ENCODE assay signal across 21 mouse cellular contexts in genomic region chr9:98289665-98290064, GRCm38 (mm10).
"Had no signal": no experiment of that assay in that cellular context is flagged by ENCODE, and none has a peak within 500 bp of the region (broad histone marks: within the 10 kb centered on the region; RNA-seq: fewer than 3 reads in every experiment).

No protein-coding gene starts in this region.

- DNase-seq: cerebellum, adult 8-10 months; cerebellum, adult 9-10 months; cerebellum, adult 9-11 months; cerebellum, postnatal 10 days; cerebellum, postnatal 14 days; cerebellum, postnatal 25 days; cerebellum, postnatal 36 days; embryo, embryonic 11 days; forebrain, postnatal 0 days; gastrocnemius, adult 2 months; gastrocnemius, postnatal 10 days; gastrocnemius, postnatal 14 days; gastrocnemius, postnatal 25 days; gastrocnemius, postnatal 36 days; heart, adult 11 months; heart, adult 18-20 months; heart, adult 2 months had no signal

- ATAC-seq: forebrain, embryonic 13.5 days; forebrain, embryonic 14.5 days; forebrain, embryonic 15.5 days; forebrain, embryonic 16.5 days; forebrain, postnatal 0 days had no signal
